Mouse (Mus musculus): ENCODE data around the gene Myh2. TPM values are rescaled to one million over a fixed set of nuclear protein-coding genes. Genes with fewer than 3 reads are reported as not detected.

Gene Myh2
- total RNA-seq, 2 experiments from 2014 or later = 0.63 to 0.69 TPM

DNA sequence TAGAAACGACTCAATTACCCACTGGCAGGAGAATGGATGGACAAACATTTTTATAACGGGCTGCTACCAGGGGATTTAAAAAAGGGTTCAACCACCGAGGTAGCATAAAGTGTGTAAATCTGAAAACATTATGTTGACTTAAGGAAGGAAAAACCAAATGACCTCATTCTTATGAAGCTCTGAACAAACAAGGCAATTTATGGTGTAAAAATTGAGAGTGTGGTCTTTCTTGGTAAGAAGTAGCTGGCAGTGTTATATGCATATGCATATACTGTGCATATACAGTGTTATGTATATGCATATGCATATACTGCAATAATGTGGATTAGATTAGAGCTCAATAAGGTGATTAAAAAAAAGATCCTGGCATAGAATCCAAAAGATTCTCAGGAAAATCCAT is 19.7 kb upstream of the Myh2 start:
- intact Hi-C loops (cut with DNase I) = no loop called here
- DNase-seq (ENCODE audit: low spot score in 2 of 2) = no peak

DNA sequence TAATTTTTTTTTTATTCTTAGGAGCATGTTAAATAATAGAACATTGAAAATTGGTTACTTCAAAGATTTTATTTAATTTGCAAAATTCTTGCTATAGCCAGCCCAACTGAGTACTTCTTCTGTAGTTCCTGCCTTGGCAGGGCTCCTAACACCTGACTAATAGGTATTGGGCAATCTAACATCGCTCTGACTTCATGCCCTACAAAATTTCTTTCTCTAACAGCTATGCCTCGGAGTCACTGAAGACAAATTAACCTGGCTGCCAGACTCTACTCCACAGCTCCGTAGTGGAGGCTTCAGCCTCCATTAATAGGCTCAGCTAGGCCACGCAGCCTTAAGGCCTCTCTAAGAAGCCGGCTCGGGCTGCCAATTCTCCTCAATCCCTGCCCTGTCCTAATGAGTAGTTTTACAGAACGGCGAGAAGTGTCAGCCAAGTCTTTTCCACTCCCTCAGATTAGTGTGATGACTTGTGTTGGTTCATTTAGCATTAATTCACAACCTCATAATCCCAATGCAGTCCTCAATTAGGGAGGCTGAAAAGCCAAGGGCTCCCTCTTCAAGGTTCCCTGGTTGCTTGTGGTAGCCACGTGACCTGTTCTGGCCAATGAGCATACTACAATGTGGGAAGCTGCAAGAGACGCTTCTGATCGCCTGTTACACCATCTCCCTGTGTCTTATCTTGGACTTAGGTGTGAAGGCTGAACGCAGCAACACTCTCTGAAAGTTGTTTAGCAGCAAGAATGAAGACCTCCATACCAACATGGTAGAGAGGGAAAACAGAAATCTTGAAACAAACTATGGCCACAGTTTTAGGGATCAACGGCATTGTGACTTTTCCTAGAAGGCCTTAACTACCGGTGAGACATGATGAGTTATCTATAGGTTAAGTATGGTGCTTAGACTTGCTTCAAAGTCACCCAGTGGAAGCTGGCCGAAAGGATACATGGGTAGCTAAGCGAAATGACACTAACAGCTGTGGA is 18.9 kb upstream of the Myh2 start:
- intact Hi-C loops (cut with DNase I) = no loop called here

DNA sequence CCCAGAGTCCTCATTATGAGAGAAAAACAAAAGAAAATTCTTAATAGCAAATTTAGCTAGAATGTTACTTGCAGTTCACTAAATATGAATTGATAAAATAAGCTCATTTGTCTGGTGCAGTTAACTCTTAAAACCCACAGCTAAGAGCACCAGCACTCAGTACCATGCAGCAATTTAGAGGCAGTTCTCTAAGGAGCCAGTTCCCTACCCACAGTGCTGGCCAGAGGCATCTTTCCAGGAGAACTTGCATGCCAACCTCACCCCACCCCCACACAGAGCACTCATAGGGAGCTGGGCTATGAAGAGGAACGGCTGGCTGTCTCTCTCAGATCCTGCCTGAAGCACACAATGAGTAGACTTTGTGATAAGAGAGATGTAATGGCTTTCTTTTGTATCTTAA is 17.7 kb upstream of the Myh2 start:
- DNase-seq (ENCODE audit: low spot score in 2 of 2) = peak; percentile 55 to 75
- intact Hi-C loops (cut with DNase I) = no loop called here

More for the DNA sequence above, 18.9 kb upstream of the Myh2 start:
- DNase-seq (ENCODE audit: low spot score in 2 of 2) = no peak

- no peak for DNase-seq (ENCODE audit: low spot score in 2 of 2)
- intact Hi-C loops (cut with DNase I) = no loop called here
Observed at GRCm38 (mm10) chr11:67153843-67154242, 17.0 kb upstream of the Myh2 start.

GRCm38 (mm10) chr11:67155650-67156049 is 15.2 kb upstream of the Myh2 start:
- DNase-seq (ENCODE audit: low spot score in 2 of 2) = no peak
- intact Hi-C loops (cut with DNase I) = no loop called here

DNA sequence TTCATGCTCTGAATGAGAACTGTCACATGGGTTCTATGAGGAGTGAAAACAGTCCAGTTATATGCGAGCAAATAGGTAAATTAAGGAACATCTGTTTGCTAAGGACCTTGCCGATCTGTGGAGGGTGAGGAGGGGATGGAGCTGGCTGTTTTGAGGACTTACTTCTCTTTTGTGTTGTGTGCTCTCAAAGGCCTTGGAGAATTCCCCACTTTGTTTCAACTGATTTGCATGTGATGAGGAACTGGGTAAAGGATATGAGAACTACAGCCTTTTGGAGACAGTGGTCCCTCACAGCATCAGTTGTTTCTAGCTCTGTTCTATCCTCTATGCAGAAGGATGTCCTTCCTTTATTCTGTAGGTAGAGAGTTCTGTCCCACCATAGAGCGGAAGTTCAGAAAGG is 10.7 kb upstream of the Myh2 start:
- DNase-seq (ENCODE audit: low spot score in 2 of 2) = no peak
- intact Hi-C loops (cut with DNase I) = no loop called here

DNA sequence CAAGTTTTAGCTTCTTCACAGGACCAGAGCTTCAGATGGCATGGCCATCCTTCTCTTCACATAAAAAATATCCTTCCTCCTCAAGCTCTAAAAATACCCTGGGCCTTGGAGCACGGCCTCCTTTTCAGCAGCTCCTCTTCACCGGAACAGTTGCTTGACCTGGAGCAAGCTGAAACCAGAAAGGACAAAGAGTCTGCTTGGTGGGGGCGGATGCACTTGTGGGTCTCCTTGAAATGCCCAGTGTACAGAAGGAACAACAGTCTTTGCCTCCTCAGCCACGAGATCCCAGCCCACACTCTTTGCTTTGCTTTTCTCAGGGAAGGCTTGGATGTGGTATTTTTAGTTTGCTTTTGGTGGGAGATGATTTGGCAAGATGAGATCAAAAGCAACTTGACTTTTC is 7.1 kb upstream of the Myh2 start:
- intact Hi-C loops (cut with DNase I) = no loop called here
- DNase-seq (ENCODE audit: low spot score in 2 of 2) = peak; percentile 35 to 64

DNA sequence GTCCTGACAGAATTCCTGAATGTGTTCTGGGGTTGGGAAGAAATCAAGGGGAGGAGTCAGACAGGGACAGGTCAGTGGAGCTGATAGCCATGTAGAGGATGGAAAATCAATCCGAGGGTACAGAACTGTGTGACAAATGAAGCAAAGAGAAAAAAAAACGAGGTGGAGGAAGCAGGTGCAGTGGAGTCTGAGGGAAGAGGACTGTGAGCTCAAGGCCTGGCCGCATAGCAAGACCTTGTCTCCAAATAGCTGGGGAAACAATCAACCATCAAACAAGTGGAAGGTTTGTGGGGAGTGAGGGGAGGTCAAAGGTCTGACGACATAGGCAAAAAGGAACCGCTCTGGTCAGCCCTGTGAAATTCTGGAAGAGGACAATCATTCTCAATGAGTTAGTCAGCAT is 6.0 kb upstream of the Myh2 start:
- intact Hi-C loops (cut with DNase I) = no loop called here
- DNase-seq (ENCODE audit: low spot score in 2 of 2) = no peak

DNA sequence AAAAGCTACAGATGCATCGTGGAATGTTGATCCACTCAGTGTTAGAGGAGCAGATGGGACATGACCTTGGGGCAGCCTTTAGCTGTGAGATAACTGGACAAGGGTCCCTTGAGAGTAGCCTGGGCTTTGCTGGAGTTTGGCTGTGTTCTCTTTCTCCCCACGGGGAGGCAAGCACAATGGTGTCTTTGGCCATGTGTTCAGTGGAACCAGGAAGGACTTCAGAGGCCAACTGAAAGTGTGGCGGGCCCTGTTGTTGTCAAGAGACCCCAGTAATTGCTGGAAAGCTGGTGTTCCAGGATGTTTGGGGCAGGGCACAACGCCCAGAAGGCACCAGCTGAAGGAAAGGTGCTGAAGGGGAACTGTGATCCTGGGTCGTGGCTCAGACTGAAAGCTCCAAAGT is 1.5 kb upstream of the Myh2 start:
- no peak for DNase-seq (ENCODE audit: low spot score in 2 of 2)
- intact Hi-C loops (cut with DNase I) = no loop called here

GRCm38 (mm10) chr11:67172439-67172838 is 1.6 kb downstream of the Myh2 start:
- intact Hi-C loops (cut with DNase I) = no loop called here
- DNase-seq (ENCODE audit: low spot score in 2 of 2) = no peak

DNA sequence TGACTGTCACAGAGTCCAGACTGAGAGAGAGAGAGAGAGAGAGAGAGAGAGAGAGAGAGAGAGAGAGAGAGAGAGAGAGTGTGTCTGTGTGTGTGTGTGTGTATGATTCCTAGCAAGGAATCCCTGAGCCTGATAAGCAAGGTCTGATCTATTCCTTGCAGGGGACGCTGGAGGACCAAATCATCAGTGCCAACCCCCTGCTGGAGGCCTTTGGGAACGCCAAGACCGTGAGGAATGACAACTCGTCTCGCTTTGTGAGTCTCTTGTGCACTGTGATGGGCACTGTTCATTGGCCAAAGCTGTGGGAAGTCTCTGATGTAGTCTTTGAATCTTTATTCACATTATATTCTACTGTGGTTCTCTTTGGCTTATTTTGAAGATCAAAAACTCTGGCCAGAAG is 5.5 kb downstream of the Myh2 start:
- intact Hi-C loops (cut with DNase I) = no loop called here
- no peak for DNase-seq (ENCODE audit: low spot score in 2 of 2)

DNA sequence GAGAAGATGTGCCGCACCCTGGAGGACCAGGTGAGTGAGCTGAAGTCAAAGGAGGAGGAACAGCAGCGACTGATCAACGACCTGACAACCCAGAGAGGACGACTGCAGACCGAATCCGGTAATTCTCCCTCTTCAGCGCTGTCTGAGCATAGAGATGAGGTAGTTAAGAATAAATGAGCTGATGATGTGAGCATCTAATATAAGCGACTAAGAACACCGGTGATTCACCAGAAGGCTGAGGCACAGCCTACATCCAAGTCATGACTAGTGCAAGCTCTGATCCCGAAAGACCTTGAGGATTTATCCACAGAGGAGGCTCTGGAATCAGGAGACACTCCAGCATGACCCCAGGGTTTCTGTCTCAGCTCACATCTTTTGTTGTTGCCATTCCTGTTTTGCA is 19.5 kb downstream of the Myh2 start:
- intact Hi-C loops (cut with DNase I) = no loop called here
- no peak for DNase-seq (ENCODE audit: low spot score in 2 of 2)

DNA sequence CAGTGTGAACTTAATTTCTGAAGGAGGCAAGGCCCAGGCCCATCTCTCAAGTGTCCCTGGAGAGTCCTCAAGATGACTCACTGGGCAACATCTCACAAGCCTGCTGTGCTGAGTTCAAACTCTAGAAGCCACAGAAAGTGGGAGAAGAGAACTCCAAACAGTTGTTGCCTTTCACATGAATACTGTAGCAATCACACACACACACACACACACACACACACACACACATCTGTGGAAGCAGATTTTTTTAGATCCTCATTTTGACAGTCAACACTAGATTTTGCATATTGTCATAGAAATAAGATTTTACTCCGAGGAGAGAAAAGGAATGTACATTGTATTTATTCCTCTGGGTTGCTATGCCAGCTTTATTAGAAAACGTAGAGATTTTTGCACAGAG is 20.0 kb downstream of the Myh2 start:
- DNase-seq (ENCODE audit: low spot score in 2 of 2) = peak in 1 of 2 experiments; percentile 28
- intact Hi-C loops (cut with DNase I) = no loop called here

- no peak for DNase-seq (ENCODE audit: low spot score in 2 of 2)
- intact Hi-C loops (cut with DNase I) = no loop called here
Observed at GRCm38 (mm10) chr11:67191496-67191895, 20.7 kb downstream of the Myh2 start.

- no peak for DNase-seq (ENCODE audit: low spot score in 2 of 2)
- intact Hi-C loops (cut with DNase I) = no loop called here
Observed at GRCm38 (mm10) chr11:67199321-67199720, 28.5 kb downstream of the Myh2 start.

DNA sequence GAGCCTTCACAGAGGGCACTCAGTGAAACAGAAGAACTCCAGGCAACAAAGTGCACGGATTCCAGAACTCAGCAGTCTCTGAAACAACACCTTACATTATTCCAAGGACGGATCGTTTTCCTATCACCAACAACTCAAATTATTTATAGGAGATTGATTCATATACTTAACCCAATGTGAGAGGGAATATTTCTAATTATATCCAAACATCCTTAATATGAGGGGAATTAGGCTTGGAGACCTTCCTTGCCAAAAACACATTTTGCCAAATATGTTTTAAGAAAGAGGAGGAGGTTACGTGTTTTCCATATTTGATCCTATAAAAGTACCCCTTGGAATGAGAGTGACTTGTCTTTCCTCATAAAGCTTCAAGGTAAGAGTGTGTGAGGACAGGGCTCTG is 28.9 kb downstream of the Myh2 start, which contains the start of gene Myh1:
Gene Myh1, plus strand, starts transcription at position 301 of the 400 bp plus-strand sequence.
- intact Hi-C loops (cut with DNase I) = no loop called here
- DNase-seq (ENCODE audit: low spot score in 2 of 2) = no peak

- no peak for DNase-seq (ENCODE audit: low spot score in 2 of 2)
- intact Hi-C loops (cut with DNase I) = no loop called here
Observed at GRCm38 (mm10) chr11:67204766-67205165, 33.9 kb downstream of the Myh2 start.

DNA sequence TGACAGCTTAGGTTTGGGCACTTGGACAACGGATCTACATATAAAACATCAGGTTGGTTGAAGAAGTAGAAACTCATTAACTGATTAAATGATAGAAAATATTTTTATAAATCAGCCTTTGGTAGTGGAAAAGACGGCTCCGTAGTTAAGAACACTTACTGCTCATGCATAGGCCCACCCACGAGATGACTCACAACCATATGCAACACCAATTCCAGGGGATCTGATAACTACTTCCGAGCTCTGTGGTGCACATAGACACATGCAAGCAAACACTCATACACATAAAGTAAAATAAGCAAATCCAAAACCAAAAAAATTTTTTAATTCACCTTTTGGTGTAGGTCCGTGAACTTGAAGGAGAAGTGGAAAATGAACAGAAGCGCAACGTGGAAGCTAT is 51.0 kb downstream of the Myh2 start:
- intact Hi-C loops (cut with DNase I) = no loop called here
- DNase-seq (ENCODE audit: low spot score in 2 of 2) = no peak

GRCm38 (mm10) chr11:67224466-67224865 is 53.6 kb downstream of the Myh2 start:
- intact Hi-C loops (cut with DNase I) = no loop called here
- DNase-seq (ENCODE audit: low spot score in 2 of 2) = no peak

- intact Hi-C loops (cut with DNase I) = loop anchor here (2.0 kb wide), 1 partner anchor 104 kb away; no protein-coding TSS in a partner anchor
- DNase-seq (ENCODE audit: low spot score in 2 of 2) = no peak
Observed at GRCm38 (mm10) chr11:67228731-67229130, 57.9 kb downstream of the Myh2 start.

DNA sequence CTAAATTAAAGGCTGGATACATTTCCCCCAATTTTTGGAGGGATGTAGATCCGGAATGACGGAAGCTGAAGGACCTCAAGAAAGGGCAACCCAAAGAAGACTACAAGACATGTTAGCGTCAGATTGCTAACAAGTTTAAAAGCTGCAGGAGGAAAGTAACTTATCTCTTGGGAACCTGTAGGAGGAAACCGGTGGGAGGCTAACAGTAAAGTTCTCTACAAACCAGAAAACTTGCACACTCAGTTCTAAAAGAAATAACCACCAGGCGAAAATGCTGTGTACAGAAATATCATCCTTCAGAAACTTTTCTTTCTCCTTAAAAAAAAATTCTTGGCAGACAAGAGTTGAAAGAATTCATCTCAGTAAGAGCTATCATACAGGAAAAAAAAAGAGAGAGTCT is 58.3 kb downstream of the Myh2 start:
- intact Hi-C loops (cut with DNase I) = loop anchor here (2.0 kb wide), 1 partner anchor 104 kb away; no protein-coding TSS in a partner anchor
- DNase-seq (ENCODE audit: low spot score in 2 of 2) = peak; percentile 22 to 30
